Mouse (Mus musculus): ENCODE data around the gene Ccng2. TPM values are rescaled to one million over a fixed set of nuclear protein-coding genes. Genes with fewer than 3 reads are reported as not detected.
A peak's percentile ranks its signal among the peaks of the same experiment; 100 is the strongest.

Ccng2 gene
- polyA plus RNA-seq, 1 experiment from 2014 or later, result 68.9 TPM

GRCm38 (mm10) chr5:93239590-93240544 is 27.2 kb upstream of the Ccng2 start:
- no peaks in the 10 kb centered on the region for H3K36me3 ChIP-seq
- no peak overlapping the region for H3K4me3 ChIP-seq (replicated peaks)
- H3K27ac ChIP-seq (replicated peaks), result no peak overlapping the region
- no peak for ATAC-seq (ENCODE audit: low FRiP score)
- no peaks in the 10 kb centered on the region for H3K4me1 ChIP-seq
- H3K9me3 ChIP-seq (replicated peaks), result no peaks in the 10 kb centered on the region
- no peaks in the 10 kb centered on the region for H3K27me3 ChIP-seq (replicated peaks)
- WGBS, result 84% methylated on average over 8 of the region's 8 CpGs
- no peak overlapping the region for H3K4me2 ChIP-seq
- no peak overlapping the region for H3K9ac ChIP-seq (replicated peaks)

GRCm38 (mm10) chr5:93245280-93245679 is 21.8 kb upstream of the Ccng2 start:
- no peak overlapping the region for H3K4me3 ChIP-seq (replicated peaks)
- H3K27ac ChIP-seq (replicated peaks), result no peak overlapping the region
- H3K4me1 ChIP-seq, result no peaks in the 10 kb centered on the region
- no peaks in the 10 kb centered on the region for H3K27me3 ChIP-seq (replicated peaks)
- no peak overlapping the region for H3K4me2 ChIP-seq
- no peak overlapping the region for H3K9ac ChIP-seq (replicated peaks)
- no peaks in the 10 kb centered on the region for H3K36me3 ChIP-seq
- 37% methylated on average over 2 of the region's 2 CpGs for WGBS
- ATAC-seq (ENCODE audit: low FRiP score), result peak; percentile 53
- no peaks in the 10 kb centered on the region for H3K9me3 ChIP-seq (replicated peaks)

- Histone ChIP-seq H3K27me3 (replicated peaks) (no peaks in the 10 kb centered on the region), H3K9ac (replicated peaks) (no peak overlapping the region), H3K4me2 (no peak overlapping the region), H3K4me1 (no peaks in the 10 kb centered on the region), H3K36me3 (no peaks in the 10 kb centered on the region), H3K9me3 (replicated peaks) (no peaks in the 10 kb centered on the region), H3K27ac (replicated peaks) (no peak overlapping the region), H3K4me3 (replicated peaks) (no peak overlapping the region)
- no peak for ATAC-seq (ENCODE audit: low FRiP score)
- WGBS, result 82% methylated on average over 6 of the region's 6 CpGs
These were observed 17.0 kb upstream of the Ccng2 start for GRCm38 (mm10) chr5:93249940-93250578.

- Histone ChIP-seq H3K4me3 (replicated peaks) (no peak overlapping the region), H3K4me2 (no peak overlapping the region), H3K36me3 (no peaks in the 10 kb centered on the region), H3K9me3 (replicated peaks) (no peaks in the 10 kb centered on the region), H3K27ac (replicated peaks) (no peak overlapping the region), H3K9ac (replicated peaks) (no peak overlapping the region), H3K27me3 (replicated peaks) (no peaks in the 10 kb centered on the region), H3K4me1 (no peaks in the 10 kb centered on the region)
- ATAC-seq (ENCODE audit: low FRiP score), result no peak
- WGBS, result 88% methylated on average over 12 of the region's 12 CpGs
These were observed 15.9 kb upstream of the Ccng2 start for GRCm38 (mm10) chr5:93251001-93251760.

GRCm38 (mm10) chr5:93255759-93256265 is 11.2 kb upstream of the Ccng2 start:
- Histone ChIP-seq H3K27me3 (replicated peaks) (no peaks in the 10 kb centered on the region), H3K36me3 (no peaks in the 10 kb centered on the region), H3K4me1 (no peaks in the 10 kb centered on the region), H3K27ac (replicated peaks) (no peak overlapping the region), H3K9ac (replicated peaks) (no peak overlapping the region), H3K9me3 (replicated peaks) (no peaks in the 10 kb centered on the region), H3K4me2 (no peak overlapping the region), H3K4me3 (replicated peaks) (no peak overlapping the region)
- 87% methylated on average over 5 of the region's 5 CpGs for WGBS
- no peak for ATAC-seq (ENCODE audit: low FRiP score)

GRCm38 (mm10) chr5:93256820-93257405 is 10.1 kb upstream of the Ccng2 start:
- Histone ChIP-seq H3K4me1 (no peaks in the 10 kb centered on the region), H3K36me3 (no peaks in the 10 kb centered on the region), H3K9ac (replicated peaks) (no peak overlapping the region), H3K9me3 (replicated peaks) (no peaks in the 10 kb centered on the region), H3K27ac (replicated peaks) (no peak overlapping the region), H3K4me3 (replicated peaks) (no peak overlapping the region), H3K4me2 (no peak overlapping the region), H3K27me3 (replicated peaks) (no peaks in the 10 kb centered on the region)
- no peak for ATAC-seq (ENCODE audit: low FRiP score)

GRCm38 (mm10) chr5:93259349-93259748 is 7.7 kb upstream of the Ccng2 start:
- Histone ChIP-seq H3K4me2 (no peak overlapping the region), H3K27ac (replicated peaks) (no peak overlapping the region), H3K9me3 (replicated peaks) (no peaks in the 10 kb centered on the region), H3K36me3 (no peaks in the 10 kb centered on the region), H3K4me3 (replicated peaks) (no peak overlapping the region), H3K4me1 (no peaks in the 10 kb centered on the region), H3K27me3 (replicated peaks) (no peaks in the 10 kb centered on the region), H3K9ac (replicated peaks) (no peak overlapping the region)
- ATAC-seq (ENCODE audit: low FRiP score), result no peak

- H3K27me3 ChIP-seq (replicated peaks), result no peaks in the 10 kb centered on the region
- WGBS, result 77% methylated on average over 3 of the region's 3 CpGs
- H3K27ac ChIP-seq (replicated peaks), result no peak overlapping the region
- no peaks in the 10 kb centered on the region for H3K9me3 ChIP-seq (replicated peaks)
- peaks cover under 1% of the 10 kb centered on the region; the same call in 1 of the 2 replicates for H3K4me1 ChIP-seq
- H3K4me3 ChIP-seq (replicated peaks), result no peak overlapping the region
- no peaks in the 10 kb centered on the region for H3K36me3 ChIP-seq
- no peak overlapping the region for H3K9ac ChIP-seq (replicated peaks)
- H3K4me2 ChIP-seq, result no peak overlapping the region
- ATAC-seq (ENCODE audit: low FRiP score), result no peak
These were observed 6.1 kb upstream of the Ccng2 start for GRCm38 (mm10) chr5:93260983-93261382.

GRCm38 (mm10) chr5:93262751-93263150 is 4.3 kb upstream of the Ccng2 start:
- H3K4me2 ChIP-seq, result no peak overlapping the region
- no peak for ATAC-seq (ENCODE audit: low FRiP score)
- no peak overlapping the region for H3K9ac ChIP-seq (replicated peaks)
- 92% methylated on average over 2 of the region's 2 CpGs for WGBS
- no peaks in the 10 kb centered on the region for H3K36me3 ChIP-seq
- no peaks in the 10 kb centered on the region for H3K27me3 ChIP-seq (replicated peaks)
- peaks cover 7% of the 10 kb centered on the region; the same call in 1 of the 2 replicates for H3K4me1 ChIP-seq
- H3K9me3 ChIP-seq (replicated peaks), result no peaks in the 10 kb centered on the region
- H3K27ac ChIP-seq (replicated peaks), result no peak overlapping the region
- H3K4me3 ChIP-seq (replicated peaks), result no peak overlapping the region

- Histone ChIP-seq H3K27ac (replicated peaks) (no peak overlapping the region), H3K27me3 (replicated peaks) (no peaks in the 10 kb centered on the region), H3K36me3 (no peaks in the 10 kb centered on the region), H3K9ac (replicated peaks) (no peak overlapping the region), H3K4me3 (replicated peaks) (no peak overlapping the region), H3K9me3 (replicated peaks) (no peaks in the 10 kb centered on the region), H3K4me1 (peaks cover 8% of the 10 kb centered on the region; the same call in 1 of the 2 replicates), H3K4me2 (no peak overlapping the region)
- WGBS, result 85% methylated on average over 6 of the region's 6 CpGs
- no peak for ATAC-seq (ENCODE audit: low FRiP score)
These were observed 3.5 kb upstream of the Ccng2 start for GRCm38 (mm10) chr5:93263396-93264075.
